Mouse (Mus musculus) inflammation-experienced regulatory T-cells, adult 6 months (primary cell): ENCODE measurements at regions not wholly inside any gene's neighbourhood (a gene's known extent, or its start where the extent isn't known, plus 50 kb on each side); places are given as distances from the start of the nearest gene placed in this dataset.

ENCODE experiments used
- ATAC-seq: one replicate; pipeline ENCODE4 v1.8.0; 2017

GRCm38 (mm10) chr4:10774557-10775215 lies 99.6 kb upstream of the 2610301B20Rik start:
- ATAC-seq, result no peak

DNA sequence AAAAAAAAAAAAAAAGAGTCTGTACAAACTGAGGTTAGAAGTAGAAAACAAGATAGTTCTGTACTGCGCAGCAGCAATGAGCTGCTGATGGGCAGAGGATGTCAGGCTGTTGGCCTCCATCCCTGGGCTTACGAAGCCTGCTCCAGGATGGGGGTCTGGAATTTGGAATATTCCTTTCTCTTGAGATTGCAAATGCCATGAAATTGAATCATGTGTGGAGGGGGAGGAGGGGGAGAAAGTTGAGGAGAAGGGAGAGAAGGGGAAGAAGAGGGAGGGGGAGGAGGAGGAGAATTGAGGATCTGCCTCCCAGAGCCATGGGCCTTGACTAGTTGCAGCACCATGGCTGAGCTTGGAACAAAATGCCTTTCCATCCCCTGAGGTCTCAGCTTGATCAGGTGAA lies 87.6 kb upstream of the 2610301B20Rik start:
- no peak for ATAC-seq

DNA sequence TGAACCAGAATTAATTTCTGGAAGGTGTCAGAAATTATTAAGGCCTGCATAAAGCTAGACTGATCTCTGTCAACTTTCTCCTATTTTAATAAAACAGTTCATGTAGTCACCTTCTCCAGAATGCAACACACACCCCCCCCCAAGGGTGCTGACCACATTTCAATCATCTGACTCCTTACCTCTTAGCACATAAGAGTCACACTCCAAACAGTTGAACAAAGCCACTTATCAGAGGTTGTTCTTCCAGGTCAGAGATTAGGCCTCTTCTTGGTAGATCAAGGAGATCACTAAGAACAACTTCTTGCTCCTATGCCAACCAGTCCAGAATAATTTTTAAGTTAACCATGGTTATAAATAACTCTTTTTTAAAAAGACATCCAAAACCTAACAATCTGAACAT lies 86.0 kb upstream of the 2610301B20Rik start:
- ATAC-seq, result no peak

DNA sequence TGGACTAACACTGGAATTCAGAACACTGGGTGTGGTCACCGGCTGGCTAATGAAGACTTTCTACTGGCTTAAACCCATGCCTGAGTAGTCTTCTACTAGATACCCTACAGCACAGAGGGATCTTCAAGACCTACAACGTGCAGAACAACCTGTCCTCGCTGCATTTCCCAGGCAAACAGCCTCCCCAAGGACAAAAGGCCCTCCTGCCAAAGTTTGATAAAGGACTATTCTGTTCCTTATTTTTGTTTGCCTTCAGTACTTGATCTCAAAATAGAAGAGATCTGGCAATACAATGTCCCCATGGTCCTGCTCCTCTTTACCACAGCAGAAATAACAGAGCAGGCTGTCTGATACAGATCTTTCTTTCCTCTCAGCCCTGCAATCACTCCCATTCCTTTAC lies 85.2 kb upstream of the 2610301B20Rik start:
- ATAC-seq, result no peak

- no peak for ATAC-seq
Observed at GRCm38 (mm10) chr4:10792628-10793027, 81.7 kb upstream of the 2610301B20Rik start.

GRCm38 (mm10) chr4:10794471-10794870 lies 79.8 kb upstream of the 2610301B20Rik start:
- ATAC-seq, result no peak

DNA sequence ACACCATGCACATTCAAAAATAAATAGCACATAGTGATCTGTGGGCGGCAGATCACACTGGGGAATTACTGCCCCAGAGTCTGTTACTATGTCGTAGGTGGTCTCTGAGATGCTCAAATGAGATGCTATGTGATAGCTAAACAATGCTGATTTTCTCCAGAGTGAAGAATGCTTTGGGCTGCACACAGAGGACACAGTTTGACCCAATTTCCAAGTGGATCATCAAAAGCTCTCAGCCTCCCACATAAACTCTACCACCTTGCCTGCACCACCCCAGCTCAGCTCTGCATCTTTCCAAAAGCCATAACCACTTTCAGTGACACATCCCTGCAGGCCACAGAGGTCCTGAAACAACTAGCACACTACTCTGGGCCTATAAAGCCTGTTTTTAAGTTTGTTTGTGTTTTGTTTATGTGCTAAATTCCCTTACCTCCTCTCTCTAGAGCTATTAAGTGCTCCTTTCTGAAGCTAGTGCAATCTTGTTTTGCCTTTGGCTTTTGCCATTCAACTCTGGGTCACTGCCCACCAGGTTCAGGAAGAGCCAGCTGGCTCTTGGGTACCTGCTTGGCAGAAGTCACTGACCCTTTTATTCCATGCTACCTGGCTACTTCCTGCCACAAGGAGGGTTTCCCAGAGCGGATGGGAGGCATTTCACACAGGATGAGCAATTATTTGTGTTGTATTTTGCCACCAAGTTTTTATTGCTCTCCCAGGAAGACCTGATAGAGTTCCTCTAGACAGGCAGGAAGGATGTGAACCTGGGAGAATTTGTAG lies 73.3 kb upstream of the 2610301B20Rik start:
- ATAC-seq, result no peak

DNA sequence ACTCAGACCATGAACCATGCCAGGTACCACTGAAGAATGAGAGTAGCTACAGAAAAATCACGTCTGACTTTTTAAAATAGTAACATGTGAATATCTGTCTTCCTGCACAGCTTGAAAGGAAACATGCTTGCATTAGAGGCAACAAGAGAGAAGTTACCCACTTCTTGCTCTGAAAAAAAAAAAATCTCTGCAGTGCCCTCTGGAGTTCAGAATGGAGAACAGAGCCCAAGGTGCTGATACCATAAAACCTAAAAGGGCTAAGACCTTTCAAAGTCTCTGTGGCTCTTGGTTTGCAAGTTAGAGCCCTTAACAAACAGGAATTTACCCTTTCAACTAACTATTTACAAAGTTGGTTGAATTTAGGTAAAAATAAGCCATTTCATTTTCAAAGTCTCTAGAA lies 69.6 kb upstream of the 2610301B20Rik start:
- no peak for ATAC-seq

GRCm38 (mm10) chr4:10807260-10807659 lies 67.0 kb upstream of the 2610301B20Rik start:
- ATAC-seq, result no peak

- no peak for ATAC-seq
Observed at GRCm38 (mm10) chr4:10812931-10813330, 61.4 kb upstream of the 2610301B20Rik start.
